Mouse (Mus musculus) small intestine, adult 2 months (tissue): ENCODE data around the gene Rfwd3.
A peak's percentile ranks its signal among the peaks of the same experiment; 100 is the strongest.

Experiments
- CTCF ChIP-seq: fragments of 200-500 bp; IDR thresholded peaks from 2 replicates; pipeline ENCODE4 v1.5.1; 2012; ENCODE audit warnings: low read depth, mild to moderate bottlenecking, control low read depth, inconsistent platforms, low read length, moderate library complexity, mixed read lengths; ENCODE audit not compliant: insufficient replicate concordance, insufficient read length; ENCODE audit errors: extremely low read depth
- POLR2A ChIP-seq: fragments of 200-500 bp; IDR thresholded peaks from 2 replicates; pipeline ENCODE4 v1.6.1; 2012; ENCODE audit warnings: low read depth, mild to moderate bottlenecking, control low read depth, inconsistent platforms, low read length, moderate library complexity

DNA sequence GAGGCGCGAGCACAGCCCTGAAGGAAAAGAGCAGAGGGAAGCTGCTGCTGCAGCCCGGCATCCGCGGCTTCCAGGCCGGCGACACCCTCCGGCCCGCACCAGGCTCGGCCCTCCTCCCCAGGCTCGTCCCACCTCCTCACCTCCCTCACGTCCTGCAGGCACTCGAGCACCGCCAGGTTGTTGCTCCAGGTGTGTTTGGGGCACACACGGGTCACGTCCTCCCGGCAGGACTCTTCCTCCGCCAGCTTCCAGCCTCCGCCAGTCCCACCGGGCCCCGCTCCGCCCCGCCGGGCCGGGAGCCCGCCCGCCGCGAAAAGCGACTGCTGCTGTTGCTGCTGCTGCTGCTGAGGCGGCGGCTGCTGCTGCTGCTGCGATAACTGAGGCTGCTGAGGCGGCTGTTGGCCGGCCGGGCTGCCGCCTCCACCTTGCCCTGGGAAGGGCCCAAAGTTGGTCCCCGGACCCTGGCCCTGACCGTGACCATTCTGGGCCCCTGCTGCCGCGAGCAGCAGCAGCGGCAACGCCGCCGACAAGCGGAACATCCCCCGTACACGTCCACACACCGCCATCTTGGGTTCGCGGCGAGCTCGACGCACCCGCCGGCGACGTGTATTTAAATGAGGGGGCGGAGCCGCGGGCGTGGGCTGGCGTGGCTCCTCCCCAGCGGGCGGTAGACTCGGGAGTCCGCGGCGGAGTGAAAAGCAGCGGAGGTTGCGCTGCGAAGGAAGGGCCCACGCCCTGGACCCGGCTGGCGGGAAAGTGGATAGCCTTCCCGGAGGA, 41.2 kb downstream of the Rfwd3 start, which contains the start of gene Glg1:
- no peak for TF ChIP-seq CTCF
- peak; percentile 89 for TF ChIP-seq POLR2A
